Mouse (Mus musculus): ENCODE measurements at regions not wholly inside any gene's neighbourhood (a gene's known extent, or its start where the extent isn't known, plus 50 kb on each side); places are given as distances from the start of the nearest gene placed in this dataset.
"Not testable (repeated sequence)": the region's sequence is repeated elsewhere in the genome, so short reads cannot be mapped to it uniquely, and the experiment has no call there.

GRCm38 (mm10) chr2:135525779-135526178, 133.0 kb upstream of the Plcb4 start:
- no peak for DNase-seq

GRCm38 (mm10) chr2:135529619-135530018, 129.2 kb upstream of the Plcb4 start:
- DNase-seq, result no peak

GRCm38 (mm10) chr2:135536303-135536871, 122.4 kb upstream of the Plcb4 start:
- DNase-seq, result peak; percentile 18

GRCm38 (mm10) chr2:135538022-135538421, 120.8 kb upstream of the Plcb4 start:
- DNase-seq, result no peak

- no peak for DNase-seq
Observed at GRCm38 (mm10) chr2:135541058-135541457, 117.8 kb upstream of the Plcb4 start.

- DNase-seq, result no peak
Observed at GRCm38 (mm10) chr2:135541930-135542329, 116.9 kb upstream of the Plcb4 start.

GRCm38 (mm10) chr2:135544882-135545281, 113.9 kb upstream of the Plcb4 start:
- DNase-seq, result no peak

GRCm38 (mm10) chr2:135547966-135548365, 110.8 kb upstream of the Plcb4 start:
- DNase-seq, result no peak

- DNase-seq, result peak; percentile 34
Observed at GRCm38 (mm10) chr2:135553031-135553430, 105.8 kb upstream of the Plcb4 start.

- not testable (repeated sequence) for DNase-seq
Observed at GRCm38 (mm10) chr2:135558026-135558425, 100.8 kb upstream of the Plcb4 start.

GRCm38 (mm10) chr2:135559328-135559727, 99.5 kb upstream of the Plcb4 start:
- DNase-seq, result peak; percentile 26

GRCm38 (mm10) chr2:135559933-135560710, 98.7 kb upstream of the Plcb4 start:
- DNase-seq, result peak; percentile 19

- DNase-seq, result no peak
Observed at GRCm38 (mm10) chr2:135560856-135561255, 98.0 kb upstream of the Plcb4 start.

GRCm38 (mm10) chr2:135561716-135562115, 97.1 kb upstream of the Plcb4 start:
- DNase-seq, result peak; percentile 46

- DNase-seq, result peak; percentile 62
Observed at GRCm38 (mm10) chr2:135562140-135562890, 96.5 kb upstream of the Plcb4 start.

GRCm38 (mm10) chr2:135564231-135564630, 94.6 kb upstream of the Plcb4 start:
- no peak for DNase-seq

- DNase-seq, result no peak
Observed at GRCm38 (mm10) chr2:135568350-135568749, 90.5 kb upstream of the Plcb4 start.

- DNase-seq, result peak; percentile 39
Observed at GRCm38 (mm10) chr2:135571599-135571998, 87.2 kb upstream of the Plcb4 start.

- no peak for DNase-seq
Observed at GRCm38 (mm10) chr2:135577228-135577627, 81.6 kb upstream of the Plcb4 start.

GRCm38 (mm10) chr2:135578135-135578534, 80.7 kb upstream of the Plcb4 start:
- no peak for DNase-seq

- DNase-seq, result no peak
Observed at GRCm38 (mm10) chr2:135579514-135579913, 79.3 kb upstream of the Plcb4 start.

GRCm38 (mm10) chr2:135580051-135580450, 78.8 kb upstream of the Plcb4 start:
- DNase-seq, result no peak

GRCm38 (mm10) chr2:135582341-135582740, 76.5 kb upstream of the Plcb4 start:
- no peak for DNase-seq
